In genomic region chr8:9342593-9342992, GRCm38 (mm10) we compare ENCODE assay signal across 18 mouse cellular contexts.
"Had no signal": no experiment of that assay in that cellular context is flagged by ENCODE, and none has a peak within 500 bp of the region (broad histone marks: within the 10 kb centered on the region; RNA-seq: fewer than 3 reads in every experiment).

No protein-coding gene starts in this region.

- H3K27ac ChIP-seq: kidney, postnatal 0 days; layer of hippocampus, adult 2 months; limb, embryonic 10.5 days; limb, embryonic 13.5 days; liver, embryonic 12.5 days; liver, embryonic 15.5 days; lung, embryonic 15.5 days; midbrain, embryonic 13.5 days had no signal

- H3K9ac ChIP-seq: limb, embryonic 13.5 days; liver, embryonic 12.5 days; liver, embryonic 15.5 days; lung, embryonic 15.5 days; midbrain, embryonic 13.5 days had no signal

- H3K4me2 ChIP-seq: limb, embryonic 13.5 days; liver, embryonic 12.5 days; liver, embryonic 15.5 days; lung, embryonic 15.5 days; midbrain, embryonic 13.5 days had no signal

- H3K9me3 ChIP-seq: limb, embryonic 10.5 days; limb, embryonic 13.5 days; liver, embryonic 12.5 days; liver, embryonic 15.5 days; lung, embryonic 15.5 days; megakaryocyte, embryonic 14.5 days; midbrain, embryonic 10.5 days; midbrain, embryonic 13.5 days had no signal

- ATAC-seq: liver, embryonic 12.5 days; midbrain, embryonic 13.5 days had no signal

- H3K36me3 ChIP-seq: limb, embryonic 10.5 days; limb, embryonic 13.5 days; liver, embryonic 12.5 days; liver, embryonic 15.5 days; lung, embryonic 15.5 days; midbrain, embryonic 10.5 days; midbrain, embryonic 13.5 days had no signal

- H3K4me1 ChIP-seq: limb, embryonic 10.5 days; limb, embryonic 13.5 days; liver, embryonic 12.5 days; liver, embryonic 15.5 days; lung, embryonic 15.5 days; megakaryocyte, embryonic 14.5 days had no signal

- H3K27me3 ChIP-seq: limb, embryonic 13.5 days; liver, embryonic 12.5 days; liver, embryonic 15.5 days; lung, embryonic 15.5 days; megakaryocyte, embryonic 14.5 days; midbrain, embryonic 13.5 days had no signal

- H3K4me3 ChIP-seq: layer of hippocampus, adult 2 months; limb, embryonic 10.5 days; limb, embryonic 13.5 days; liver, embryonic 12.5 days; liver, embryonic 15.5 days; lung, embryonic 15.5 days; megakaryocyte, embryonic 14.5 days; midbrain, embryonic 10.5 days; midbrain, embryonic 13.5 days had no signal

- DNase-seq: kidney, postnatal 25 days; layer of hippocampus, adult 9-11 months; liver; lung, adult 18-20 months; lung, postnatal 10 days; lung, postnatal 36 days; thymus, adult 18-20 months; thymus, postnatal 36 days had no signal
